Mouse (Mus musculus): ENCODE measurements around the gene Nr2f6. TPM values are rescaled to one million over a fixed set of nuclear protein-coding genes. Genes with fewer than 3 reads are reported as not detected.

Gene Nr2f6
- polyA plus RNA-seq, 1 experiment from 2014 or later, result 21.3 TPM

GRCm38 (mm10) chr8:71371236-71371848 is 10.4 kb downstream of the Nr2f6 start, which contains the start of gene Ocel1:
TSS of gene Ocel1 (plus strand) at chr8:71371298.
- Histone ChIP-seq H3K9ac (peak within 1 kb of the TSS; percentile 72; the same call in 1 of the 2 replicates), H3K9me3 (no peaks in the 10 kb centered on the region), H3K4me1 (replicated peaks) (peaks cover 45% of the 10 kb centered on the region), H3K4me2 (peak within 1 kb of the TSS; percentile 54), H3K36me3 (peaks cover 29% of the 10 kb centered on the region), H3K27me3 (no peaks in the 10 kb centered on the region), H3K27ac (peak within 1 kb of the TSS; percentile 89), H3K4me3 (peak within 1 kb of the TSS; percentile 66)
- ATAC-seq (ENCODE audit: low FRiP score), result peak; percentile 84
- 1% methylated on average over 68 of the region's 68 CpGs for WGBS

GRCm38 (mm10) chr8:71370711-71371235 is 11.0 kb downstream of the Nr2f6 start:
- Histone ChIP-seq H3K4me3 (peak overlapping the region; percentile 66), H3K27ac (peak overlapping the region; percentile 89), H3K27me3 (no peaks in the 10 kb centered on the region), H3K9ac (peak overlapping the region; percentile 72; the same call in 1 of the 2 replicates), H3K4me1 (replicated peaks) (peaks cover 44% of the 10 kb centered on the region), H3K36me3 (peaks cover 29% of the 10 kb centered on the region), H3K9me3 (no peaks in the 10 kb centered on the region), H3K4me2 (peak overlapping the region; percentile 54)
- ATAC-seq (ENCODE audit: low FRiP score), result no peak
- 29% methylated on average over 5 of the region's 5 CpGs for WGBS

- H3K36me3 ChIP-seq, result peaks cover 22% of the 10 kb centered on the region
- no peak overlapping the region for H3K9ac ChIP-seq
- H3K4me1 ChIP-seq (replicated peaks), result peaks cover 34% of the 10 kb centered on the region
- H3K27me3 ChIP-seq, result no peaks in the 10 kb centered on the region
- no peak for ATAC-seq (ENCODE audit: low FRiP score)
- H3K4me3 ChIP-seq, result no peak overlapping the region
- 93% methylated on average over 10 of the region's 10 CpGs for WGBS
- H3K27ac ChIP-seq, result no peak overlapping the region
- no peak overlapping the region for H3K4me2 ChIP-seq
- no peaks in the 10 kb centered on the region for H3K9me3 ChIP-seq
Measured at GRCm38 (mm10) chr8:71369040-71369718, 12.6 kb downstream of the Nr2f6 start.

- ATAC-seq (ENCODE audit: low FRiP score), result no peak
- H3K36me3 ChIP-seq, result peaks cover 14% of the 10 kb centered on the region
- H3K9me3 ChIP-seq, result no peaks in the 10 kb centered on the region
- peaks cover 34% of the 10 kb centered on the region for H3K4me1 ChIP-seq (replicated peaks)
- no peaks in the 10 kb centered on the region for H3K27me3 ChIP-seq
- peak overlapping the region; percentile 84 for H3K4me2 ChIP-seq
- no peak overlapping the region; the same call in 1 of the 2 replicates for H3K9ac ChIP-seq
- H3K27ac ChIP-seq, result 0 out of 2 replicates have a peak overlapping the region, but pooled peaks have one; percentile 96
- H3K4me3 ChIP-seq, result 0 out of 2 replicates have a peak overlapping the region, but pooled peaks have one; percentile 62
Measured at GRCm38 (mm10) chr8:71368366-71368765, 13.4 kb downstream of the Nr2f6 start.

- peak; percentile 2; the same call in 1 of the 2 replicates for ATAC-seq (ENCODE audit: low FRiP score)
- Histone ChIP-seq H3K27me3 (no peaks in the 10 kb centered on the region), H3K36me3 (peaks cover 13% of the 10 kb centered on the region), H3K9me3 (no peaks in the 10 kb centered on the region), H3K27ac (peak overlapping the region; percentile 96), H3K4me1 (replicated peaks) (peaks cover 34% of the 10 kb centered on the region), H3K9ac (peak overlapping the region; percentile 69), H3K4me3 (peak overlapping the region; percentile 62), H3K4me2 (peak overlapping the region; percentile 84)
- WGBS, result 53% methylated on average over 17 of the region's 17 CpGs
Measured at GRCm38 (mm10) chr8:71367529-71368176, 14.1 kb downstream of the Nr2f6 start.

GRCm38 (mm10) chr8:71366771-71367528 is 14.8 kb downstream of the Nr2f6 start, which contains the start of gene Use1:
TSS of gene Use1 (plus strand) at chr8:71366848.
- Histone ChIP-seq H3K4me2 (peak within 1 kb of the TSS; percentile 84), H3K9me3 (no peaks in the 10 kb centered on the region), H3K27ac (peak within 1 kb of the TSS; percentile 96), H3K9ac (peak within 1 kb of the TSS; percentile 69), H3K4me3 (peak within 1 kb of the TSS; percentile 62), H3K36me3 (peaks cover 13% of the 10 kb centered on the region), H3K27me3 (no peaks in the 10 kb centered on the region), H3K4me1 (replicated peaks) (peaks cover 34% of the 10 kb centered on the region)
- under 1% methylated on average over 56 of the region's 56 CpGs for WGBS
- ATAC-seq (ENCODE audit: low FRiP score), result peak; percentile 80

- Histone ChIP-seq H3K4me3 (no peak overlapping the region), H3K36me3 (peaks cover 84% of the 10 kb centered on the region), H3K9me3 (no peaks in the 10 kb centered on the region), H3K9ac (no peak overlapping the region), H3K27me3 (no peaks in the 10 kb centered on the region), H3K27ac (no peak overlapping the region), H3K4me2 (no peak overlapping the region), H3K4me1 (replicated peaks) (no peaks in the 10 kb centered on the region)
- no peak for ATAC-seq (ENCODE audit: low FRiP score)
- whole genome bisulfite sequencing, result 94% methylated on average over 3 of the region's 3 CpGs
Measured at GRCm38 (mm10) chr8:71358026-71358425, 23.7 kb downstream of the Nr2f6 start.

- 100% methylated on average over 1 of the region's 1 CpGs for WGBS
- Histone ChIP-seq H3K36me3 (peaks cover 98% of the 10 kb centered on the region), H3K4me2 (no peak overlapping the region), H3K4me1 (replicated peaks) (no peaks in the 10 kb centered on the region), H3K9me3 (no peaks in the 10 kb centered on the region), H3K27me3 (no peaks in the 10 kb centered on the region), H3K27ac (no peak overlapping the region), H3K4me3 (no peak overlapping the region), H3K9ac (no peak overlapping the region)
- no peak for ATAC-seq (ENCODE audit: low FRiP score)
Measured at GRCm38 (mm10) chr8:71351520-71351919, 30.2 kb downstream of the Nr2f6 start.

GRCm38 (mm10) chr8:71351117-71351516 is 30.6 kb downstream of the Nr2f6 start:
- no peak for ATAC-seq (ENCODE audit: low FRiP score)
- Histone ChIP-seq H3K4me2 (no peak overlapping the region), H3K27ac (no peak overlapping the region), H3K36me3 (peaks cover 98% of the 10 kb centered on the region), H3K27me3 (no peaks in the 10 kb centered on the region), H3K4me1 (replicated peaks) (no peaks in the 10 kb centered on the region), H3K9me3 (no peaks in the 10 kb centered on the region), H3K9ac (no peak overlapping the region), H3K4me3 (no peak overlapping the region)
- WGBS, result 80% methylated on average over 3 of the region's 3 CpGs

- H3K4me3 ChIP-seq, result no peak overlapping the region
- no peaks in the 10 kb centered on the region for H3K9me3 ChIP-seq
- H3K27ac ChIP-seq, result no peak overlapping the region
- H3K4me1 ChIP-seq (replicated peaks), result no peaks in the 10 kb centered on the region
- H3K27me3 ChIP-seq, result no peaks in the 10 kb centered on the region
- WGBS, result 83% methylated on average over 1 of the region's 1 CpGs
- H3K36me3 ChIP-seq, result peaks cover 97% of the 10 kb centered on the region
- H3K9ac ChIP-seq, result no peak overlapping the region
- H3K4me2 ChIP-seq, result no peak overlapping the region
- ATAC-seq (ENCODE audit: low FRiP score), result no peak
Measured at GRCm38 (mm10) chr8:71346581-71346980, 35.2 kb downstream of the Nr2f6 start.

- WGBS, result 79% methylated on average over 5 of the region's 5 CpGs
- no peak overlapping the region for H3K27ac ChIP-seq
- H3K4me2 ChIP-seq, result no peak overlapping the region
- no peaks in the 10 kb centered on the region for H3K4me1 ChIP-seq (replicated peaks)
- no peaks in the 10 kb centered on the region for H3K27me3 ChIP-seq
- no peak overlapping the region for H3K4me3 ChIP-seq
- no peaks in the 10 kb centered on the region for H3K9me3 ChIP-seq
- peaks cover 83% of the 10 kb centered on the region for H3K36me3 ChIP-seq
- no peak for ATAC-seq (ENCODE audit: low FRiP score)
- H3K9ac ChIP-seq, result no peak overlapping the region
Measured at GRCm38 (mm10) chr8:71340625-71341024, 41.1 kb downstream of the Nr2f6 start.

Data from hindbrain, embryonic 13.5 days (tissue).